Mouse (Mus musculus): ENCODE measurements around the gene Sh2b1. TPM values are rescaled to one million over a fixed set of nuclear protein-coding genes. Genes with fewer than 3 reads are reported as not detected.
"Not testable (repeated sequence)": the region's sequence is repeated elsewhere in the genome, so short reads cannot be mapped to it uniquely, and the experiment has no call there.

The Sh2b1 gene
- polyA plus RNA-seq, 1 experiment: 95.0 TPM

DNA sequence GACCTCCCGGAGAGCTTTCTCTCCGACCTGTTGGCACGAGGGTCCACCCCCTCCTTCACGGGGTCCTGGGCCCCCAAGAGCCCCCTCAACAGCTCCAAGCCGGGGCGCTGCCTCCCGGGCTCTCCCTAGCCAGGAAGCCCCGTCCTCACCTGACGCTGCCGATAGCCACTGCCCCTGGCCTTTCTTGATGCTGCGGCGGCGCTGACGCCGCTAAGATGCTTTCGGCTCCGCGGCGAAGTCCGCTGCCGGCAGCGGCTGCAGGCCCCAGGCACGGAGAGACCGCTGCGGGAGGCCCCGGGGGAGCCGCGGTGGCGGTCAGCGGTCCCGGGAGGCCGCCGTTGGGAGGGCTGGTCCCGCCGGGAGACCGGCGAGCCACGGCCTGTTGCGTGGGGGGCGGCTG is 27.5 kb upstream of the Sh2b1 start:
- under 1% methylated on average over 39 of the region's 40 CpGs for WGBS
- no peaks in the 10 kb centered on the region for H3K4me1 ChIP-seq (ENCODE audit: control insufficient read depth, insufficient read depth, low read length)
- H3K27ac ChIP-seq (ENCODE audit: control insufficient read depth, insufficient read depth, low read depth, low read length, poor library complexity): peak overlapping the region; percentile 100
- H3K4me3 ChIP-seq (replicated peaks; ENCODE audit: control insufficient read depth, low read depth, low read length): peak overlapping the region; percentile 78
- TF ChIP-seq CTCF (IDR thresholded peaks at IDR 0.05; ENCODE audit: control insufficient read depth, insufficient read depth, low read length) (no peak), POLR2A (IDR thresholded peaks at IDR 0.05; ENCODE audit: borderline replicate concordance, control insufficient read depth, low read depth, low read length) (no peak)

DNA sequence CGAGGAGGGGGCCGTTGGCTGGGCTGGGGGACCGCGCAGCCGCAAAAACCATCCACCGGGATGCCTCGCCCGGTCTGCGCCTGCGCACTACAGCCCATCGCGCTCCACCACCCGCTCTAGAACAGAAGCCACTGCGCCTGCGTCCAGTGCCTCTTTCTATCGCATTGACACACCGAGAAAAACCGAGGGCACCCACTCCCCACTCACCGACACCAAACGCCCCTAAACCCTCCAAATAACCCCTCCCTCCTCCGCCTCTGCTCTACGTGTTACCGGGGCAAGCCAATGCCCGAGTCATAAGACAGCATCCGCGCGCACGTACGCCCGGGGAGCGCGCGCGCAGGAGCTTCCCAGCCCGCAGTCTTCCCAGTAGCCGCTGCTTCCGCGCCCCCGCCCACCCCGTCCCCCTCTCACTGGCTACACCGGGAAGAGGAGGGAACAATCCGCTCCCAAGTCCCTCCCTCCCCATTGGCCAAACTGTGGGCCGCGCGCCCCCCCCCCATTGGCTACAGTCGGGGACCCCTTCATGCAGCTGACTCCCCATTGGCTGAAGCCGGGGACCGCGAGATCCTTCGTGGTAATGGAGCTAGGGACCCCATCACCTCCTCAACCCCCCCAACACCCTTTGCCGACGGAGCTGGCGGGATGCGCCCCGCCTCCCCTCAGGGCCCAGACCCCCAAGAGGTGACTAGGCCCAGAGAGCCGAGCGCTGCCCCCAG is 27.0 kb upstream of the Sh2b1 start:
- H3K4me1 ChIP-seq (ENCODE audit: control insufficient read depth, insufficient read depth, low read length): no peaks in the 10 kb centered on the region
- WGBS: 1% methylated on average over 55 of the region's 57 CpGs
- TF ChIP-seq CTCF (IDR thresholded peaks at IDR 0.05; ENCODE audit: control insufficient read depth, insufficient read depth, low read length) (no peak), POLR2A (IDR thresholded peaks at IDR 0.05; ENCODE audit: borderline replicate concordance, control insufficient read depth, low read depth, low read length) (peak; percentile 53; the same call in 1 of the 2 replicates)
- H3K27ac ChIP-seq (ENCODE audit: control insufficient read depth, insufficient read depth, low read depth, low read length, poor library complexity): peak overlapping the region; percentile 100
- peak overlapping the region; percentile 78 for H3K4me3 ChIP-seq (replicated peaks; ENCODE audit: control insufficient read depth, low read depth, low read length)

DNA sequence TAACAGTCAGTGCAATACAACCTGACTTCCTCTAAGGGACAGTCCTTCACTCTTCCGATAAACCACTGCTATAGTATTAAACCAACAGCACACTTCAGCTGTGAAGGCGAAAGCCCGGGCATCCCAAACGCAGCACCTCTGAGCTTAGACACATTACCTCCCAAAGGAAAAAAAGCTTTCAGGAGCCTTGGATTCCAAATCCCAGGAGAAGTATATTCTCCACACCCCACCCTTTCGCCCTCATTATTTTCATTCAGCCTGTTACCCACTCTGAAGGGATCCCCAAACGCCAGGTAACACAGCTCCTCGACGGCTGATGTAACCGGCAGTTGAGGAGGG is 26.4 kb upstream of the Sh2b1 start:
- Histone ChIP-seq H3K4me1 (ENCODE audit: control insufficient read depth, insufficient read depth, low read length) (no peaks in the 10 kb centered on the region), H3K4me3 (replicated peaks; ENCODE audit: control insufficient read depth, low read depth, low read length) (peak overlapping the region; percentile 78), H3K27ac (ENCODE audit: control insufficient read depth, insufficient read depth, low read depth, low read length, poor library complexity) (peak overlapping the region; percentile 100)
- no peak for TF ChIP-seq CTCF (IDR thresholded peaks at IDR 0.05; ENCODE audit: control insufficient read depth, insufficient read depth, low read length)
- TF ChIP-seq POLR2A (IDR thresholded peaks at IDR 0.05; ENCODE audit: borderline replicate concordance, control insufficient read depth, low read depth, low read length): no peak
- 3% methylated on average over 9 of the region's 9 CpGs for WGBS

DNA sequence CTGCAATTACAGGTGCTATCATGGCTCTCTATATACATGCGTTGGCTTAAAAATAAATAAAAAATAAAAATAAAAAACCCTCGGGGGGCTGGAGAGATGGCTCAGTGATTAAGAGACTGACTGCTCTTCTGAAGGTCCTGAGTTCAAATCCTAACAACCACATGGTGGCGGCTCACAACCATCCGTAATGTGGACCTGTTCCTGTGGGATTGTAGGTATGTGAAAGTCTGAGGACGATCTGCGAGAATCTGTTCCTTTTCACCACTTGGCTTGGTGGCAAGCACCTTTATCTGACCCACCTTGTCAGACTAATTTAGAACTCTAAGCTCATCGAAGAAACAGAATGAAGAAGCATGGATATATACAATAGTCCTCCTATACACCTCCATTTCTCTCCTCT is 24.2 kb upstream of the Sh2b1 start:
- WGBS: 89% methylated on average over 7 of the region's 7 CpGs
- no peaks in the 10 kb centered on the region for H3K4me1 ChIP-seq (ENCODE audit: control insufficient read depth, insufficient read depth, low read length)
- TF ChIP-seq POLR2A (IDR thresholded peaks at IDR 0.05; ENCODE audit: borderline replicate concordance, control insufficient read depth, low read depth, low read length) (no peak), CTCF (IDR thresholded peaks at IDR 0.05; ENCODE audit: control insufficient read depth, insufficient read depth, low read length) (no peak)
- no peak overlapping the region for H3K4me3 ChIP-seq (replicated peaks; ENCODE audit: control insufficient read depth, low read depth, low read length)
- H3K27ac ChIP-seq (ENCODE audit: control insufficient read depth, insufficient read depth, low read depth, low read length, poor library complexity): no peak overlapping the region

DNA sequence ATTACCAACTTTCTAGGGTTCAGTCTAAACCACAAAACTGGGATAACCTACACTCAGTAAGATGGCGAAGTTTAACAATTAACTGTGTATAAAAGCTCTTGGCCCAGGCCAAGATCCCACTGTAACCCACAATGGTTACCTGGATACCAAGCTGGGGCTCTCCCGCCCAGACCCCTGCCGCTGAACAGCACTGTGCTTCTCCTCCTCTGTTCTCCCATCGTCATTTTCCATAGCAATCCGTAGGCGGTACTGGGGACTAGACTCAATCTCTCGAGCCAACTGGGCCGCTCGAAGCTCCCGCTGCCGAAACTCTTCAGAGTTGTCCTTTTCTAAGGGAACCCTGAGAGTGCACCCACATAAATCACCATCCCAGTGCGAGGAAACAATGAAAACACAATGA is 22.7 kb upstream of the Sh2b1 start:
- 93% methylated on average over 12 of the region's 12 CpGs for WGBS
- Histone ChIP-seq H3K4me1 (ENCODE audit: control insufficient read depth, insufficient read depth, low read length) (no peaks in the 10 kb centered on the region), H3K4me3 (replicated peaks; ENCODE audit: control insufficient read depth, low read depth, low read length) (no peak overlapping the region), H3K27ac (ENCODE audit: control insufficient read depth, insufficient read depth, low read depth, low read length, poor library complexity) (no peak overlapping the region)
- TF ChIP-seq POLR2A (IDR thresholded peaks at IDR 0.05; ENCODE audit: borderline replicate concordance, control insufficient read depth, low read depth, low read length) (no peak), CTCF (IDR thresholded peaks at IDR 0.05; ENCODE audit: control insufficient read depth, insufficient read depth, low read length) (no peak)

DNA sequence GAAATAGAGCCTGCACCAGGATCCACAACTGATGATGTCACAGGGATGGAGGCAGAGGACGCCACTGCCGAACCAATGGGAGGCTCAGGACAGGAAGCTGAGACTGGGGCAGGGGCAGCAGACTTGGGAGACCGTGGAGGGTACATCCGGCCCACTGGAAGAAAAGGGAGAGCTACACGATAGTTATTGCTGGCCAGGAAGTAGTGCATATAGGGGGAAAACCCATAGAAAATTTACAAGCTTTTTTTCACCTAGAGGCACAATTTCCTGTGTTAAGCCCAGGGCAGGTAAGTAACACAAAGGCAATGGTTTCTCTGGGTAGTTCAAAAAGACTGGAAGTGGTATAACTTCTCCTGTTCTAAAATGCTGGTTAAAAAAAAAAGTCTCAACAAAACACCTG is 21.3 kb upstream of the Sh2b1 start:
- WGBS: 88% methylated on average over 5 of the region's 5 CpGs
- Histone ChIP-seq H3K27ac (ENCODE audit: control insufficient read depth, insufficient read depth, low read depth, low read length, poor library complexity) (no peak overlapping the region), H3K4me1 (ENCODE audit: control insufficient read depth, insufficient read depth, low read length) (no peaks in the 10 kb centered on the region), H3K4me3 (replicated peaks; ENCODE audit: control insufficient read depth, low read depth, low read length) (no peak overlapping the region)
- no peak for TF ChIP-seq POLR2A (IDR thresholded peaks at IDR 0.05; ENCODE audit: borderline replicate concordance, control insufficient read depth, low read depth, low read length)
- no peak for TF ChIP-seq CTCF (IDR thresholded peaks at IDR 0.05; ENCODE audit: control insufficient read depth, insufficient read depth, low read length)

DNA sequence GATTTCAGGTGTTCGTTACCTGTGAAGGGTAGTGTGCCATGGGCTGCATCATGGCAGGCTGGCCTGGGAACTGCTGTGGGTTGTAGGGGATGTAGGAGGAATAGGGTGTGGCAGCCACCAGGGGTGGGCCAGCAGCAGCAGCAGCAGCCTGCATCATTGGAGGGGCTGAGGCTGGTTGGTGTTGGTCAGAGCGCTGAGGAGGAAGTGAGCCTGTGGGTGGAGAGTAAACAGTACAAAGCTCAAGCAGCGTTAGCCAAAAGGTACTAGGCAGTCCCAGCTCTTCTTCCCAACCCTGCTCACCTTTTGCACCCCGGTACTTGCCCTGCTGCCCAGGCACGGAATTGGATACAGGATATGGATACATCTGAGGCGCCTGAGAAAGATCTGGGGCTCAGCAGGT is 18.9 kb upstream of the Sh2b1 start:
- H3K4me3 ChIP-seq (replicated peaks; ENCODE audit: control insufficient read depth, low read depth, low read length): no peak overlapping the region
- 91% methylated on average over 6 of the region's 6 CpGs for WGBS
- H3K27ac ChIP-seq (ENCODE audit: control insufficient read depth, insufficient read depth, low read depth, low read length, poor library complexity): no peak overlapping the region
- H3K4me1 ChIP-seq (ENCODE audit: control insufficient read depth, insufficient read depth, low read length): no peaks in the 10 kb centered on the region
- TF ChIP-seq CTCF (IDR thresholded peaks at IDR 0.05; ENCODE audit: control insufficient read depth, insufficient read depth, low read length) (no peak), POLR2A (IDR thresholded peaks at IDR 0.05; ENCODE audit: borderline replicate concordance, control insufficient read depth, low read depth, low read length) (no peak)

DNA sequence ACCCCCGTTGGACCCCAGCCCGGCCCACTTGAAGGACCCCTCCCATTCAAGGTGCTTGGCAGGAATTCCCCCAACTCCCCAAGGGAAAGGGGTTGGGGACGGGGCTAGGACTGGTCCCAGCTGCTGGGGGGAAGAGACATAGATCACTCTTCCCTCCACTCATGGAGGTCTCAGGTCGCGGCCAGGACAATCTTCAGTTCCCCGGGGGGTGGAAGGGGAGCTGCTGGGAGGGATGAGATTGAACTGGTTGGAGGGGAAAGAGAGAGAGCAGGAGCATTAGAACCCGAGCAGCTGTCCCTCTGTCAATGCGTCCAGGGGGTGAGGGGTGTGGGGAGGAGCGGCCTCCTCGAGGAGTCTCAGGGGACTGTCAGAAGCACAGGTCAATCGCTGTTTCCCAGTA is 16.7 kb upstream of the Sh2b1 start:
- Histone ChIP-seq H3K27ac (ENCODE audit: control insufficient read depth, insufficient read depth, low read depth, low read length, poor library complexity) (no peak overlapping the region), H3K4me1 (ENCODE audit: control insufficient read depth, insufficient read depth, low read length) (no peaks in the 10 kb centered on the region; the same call in 1 of the 2 replicates), H3K4me3 (replicated peaks; ENCODE audit: control insufficient read depth, low read depth, low read length) (no peak overlapping the region)
- TF ChIP-seq CTCF (IDR thresholded peaks at IDR 0.05; ENCODE audit: control insufficient read depth, insufficient read depth, low read length) (no peak), POLR2A (IDR thresholded peaks at IDR 0.05; ENCODE audit: borderline replicate concordance, control insufficient read depth, low read depth, low read length) (no peak)
- WGBS: 81% methylated on average over 11 of the region's 11 CpGs

DNA sequence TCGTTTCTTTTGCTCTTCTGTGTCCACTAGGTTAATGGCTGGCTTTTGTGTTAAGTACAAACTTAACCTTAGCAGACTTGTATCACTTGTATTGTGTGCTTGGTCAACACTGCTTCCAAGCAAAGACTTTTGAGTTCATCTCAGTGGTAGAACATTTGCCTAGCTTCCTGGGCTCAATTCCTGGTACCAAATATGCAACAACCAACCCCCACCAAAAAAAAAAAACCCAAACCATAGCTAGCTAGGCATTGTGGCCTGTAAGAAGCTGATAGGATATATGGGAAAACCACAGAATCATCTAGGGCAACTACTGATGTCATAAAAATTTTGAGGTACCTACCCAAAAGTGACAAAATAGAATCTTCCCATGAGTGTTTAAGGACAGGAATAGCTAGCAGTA is 15.8 kb upstream of the Sh2b1 start:
- no peak overlapping the region for H3K4me3 ChIP-seq (replicated peaks; ENCODE audit: control insufficient read depth, low read depth, low read length)
- TF ChIP-seq CTCF (IDR thresholded peaks at IDR 0.05; ENCODE audit: control insufficient read depth, insufficient read depth, low read length): no peak
- TF ChIP-seq POLR2A (IDR thresholded peaks at IDR 0.05; ENCODE audit: borderline replicate concordance, control insufficient read depth, low read depth, low read length): no peak
- H3K27ac ChIP-seq (ENCODE audit: control insufficient read depth, insufficient read depth, low read depth, low read length, poor library complexity): no peak overlapping the region
- 54% methylated on average over 1 of the region's 1 CpGs for WGBS
- H3K4me1 ChIP-seq (ENCODE audit: control insufficient read depth, insufficient read depth, low read length): no peaks in the 10 kb centered on the region; the same call in 1 of the 2 replicates

DNA sequence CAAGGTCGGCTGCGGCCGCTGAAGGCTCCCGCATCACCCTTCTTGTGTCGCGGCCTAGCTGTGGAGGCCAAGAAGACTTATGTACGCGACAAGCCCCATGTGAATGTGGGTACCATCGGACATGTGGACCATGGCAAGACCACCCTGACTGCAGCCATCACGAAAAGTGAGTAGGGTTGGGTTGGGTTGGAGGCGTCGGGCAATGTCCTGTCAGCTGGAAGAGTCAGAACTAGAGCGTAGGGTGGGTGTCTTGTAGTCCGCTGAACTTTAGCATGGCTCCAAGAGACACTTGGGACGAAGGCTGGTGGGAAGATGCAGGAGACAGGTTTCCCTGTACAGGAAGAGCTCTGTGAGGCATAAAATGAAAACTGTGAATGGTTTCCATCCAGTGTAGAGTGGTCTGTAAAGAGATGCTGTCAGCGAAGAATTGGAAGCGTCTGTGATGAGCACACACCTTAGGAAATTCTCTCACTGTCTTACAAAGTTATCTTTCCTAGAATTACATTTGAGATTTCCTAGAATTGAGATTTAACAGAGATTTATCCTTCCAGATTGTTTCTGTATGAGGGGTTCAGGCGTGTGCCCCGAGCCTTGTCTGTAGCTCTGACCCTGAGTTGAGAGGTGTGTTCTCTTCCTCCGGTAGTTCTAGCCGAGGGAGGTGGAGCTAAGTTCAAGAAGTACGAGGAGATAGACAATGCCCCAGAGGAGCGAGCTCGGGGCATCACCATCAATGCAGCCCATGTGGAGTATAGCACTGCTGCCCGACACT is 12.6 kb upstream of the Sh2b1 start:
- not testable (repeated sequence) for H3K4me1 ChIP-seq (ENCODE audit: control insufficient read depth, insufficient read depth, low read length)
- peak overlapping the region; percentile 80 for H3K4me3 ChIP-seq (replicated peaks; ENCODE audit: control insufficient read depth, low read depth, low read length)
- 7% methylated on average over 25 of the region's 25 CpGs for WGBS
- H3K27ac ChIP-seq (ENCODE audit: control insufficient read depth, insufficient read depth, low read depth, low read length, poor library complexity): peak overlapping the region; percentile 75

Measured in bone marrow, adult 2 months (tissue).